Mouse (Mus musculus) ES-Bruce4 (cell line): ENCODE results near the gene Chga.

Source experiments
- CTCF ChIP-seq: IDR thresholded peaks from one replicate; pipeline ENCODE4 v1.8.1; 2011; ENCODE audit warnings: low read depth, low read length
- EP300 ChIP-seq: IDR thresholded peaks from 2 replicates; pipeline ENCODE4 v1.6.1; 2011; ENCODE audit warnings: low read depth, low read length; ENCODE audit not compliant: insufficient read depth
- POLR2A ChIP-seq: IDR thresholded peaks from one replicate; pipeline ENCODE4 v1.8.1; 2011; ENCODE audit warnings: low read length; ENCODE audit not compliant: insufficient read depth

- TF ChIP-seq POLR2A (no peak), EP300 (no peak), CTCF (no peak)
These were observed 26.8 kb upstream of the Chga start for GRCm38 (mm10) chr12:102527989-102528388.
